Mouse (Mus musculus) cerebral cortex, adult 2 months (tissue): ENCODE data around the gene Macrod2.

ENCODE experiments used
- WGBS: fragments of 180-500 bp; shearing (Covaris S2); methylation state at CpG from one replicate; pipeline ENCODE4 v1.1.7; 2018; 5-methylcytosine and 5-hydroxymethylcytosine counted together

Macrod2 gene

GRCm38 (mm10) chr2:141343988-141344535 is 949.0 kb downstream of the Macrod2 start:
- 57% methylated on average over 10 of the region's 10 CpGs for WGBS

GRCm38 (mm10) chr2:141352623-141353022 is 957.5 kb downstream of the Macrod2 start:
- WGBS: 75% methylated on average over 2 of the region's 2 CpGs

DNA sequence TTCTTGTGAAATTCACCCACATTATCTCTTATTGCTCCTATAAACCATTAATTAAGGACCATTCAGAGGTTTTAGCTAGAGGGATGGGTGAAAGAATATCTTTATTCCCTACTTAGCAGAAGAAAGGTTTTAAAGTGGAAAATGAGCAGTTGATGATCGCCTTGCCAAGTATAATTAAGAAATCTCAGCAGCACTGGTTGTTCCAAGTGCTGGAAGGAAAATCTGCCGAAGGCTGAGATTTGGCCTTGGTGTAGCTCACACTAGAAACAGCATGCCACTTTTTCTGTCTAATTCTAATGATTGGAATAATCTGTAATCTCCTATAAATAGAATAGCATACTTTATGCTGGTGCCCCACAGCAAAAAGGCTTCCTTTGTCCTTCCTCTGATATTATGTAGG is 993.5 kb downstream of the Macrod2 start:
- 46% methylated on average over 2 of the region's 2 CpGs for WGBS

DNA sequence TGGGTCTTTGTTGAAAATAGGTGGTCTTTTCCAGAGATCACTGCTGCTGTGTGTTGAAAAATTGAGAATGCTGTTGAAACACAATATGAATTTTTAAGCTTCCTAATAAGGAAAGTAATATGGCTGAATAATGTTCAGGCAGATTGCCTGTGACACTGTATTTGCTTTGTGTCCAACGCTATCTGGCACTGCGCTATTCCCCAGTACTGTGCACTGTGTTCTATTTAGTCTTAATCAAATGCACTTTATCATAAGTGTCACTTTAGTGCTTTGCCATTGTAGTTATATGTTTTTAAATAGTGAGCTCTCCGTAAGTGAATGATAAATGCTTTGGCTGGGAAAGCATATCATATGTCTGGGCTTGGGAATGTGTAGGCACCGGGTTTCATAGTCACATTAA is 996.1 kb downstream of the Macrod2 start:
- WGBS: 83% methylated on average over 4 of the region's 4 CpGs

GRCm38 (mm10) chr2:141394806-141395205 is 999.7 kb downstream of the Macrod2 start:
- 50% methylated on average over 1 of the region's 1 CpGs for WGBS

GRCm38 (mm10) chr2:141408766-141409165 is 1013.7 kb downstream of the Macrod2 start:
- WGBS: 49% methylated on average over 2 of the region's 2 CpGs

DNA sequence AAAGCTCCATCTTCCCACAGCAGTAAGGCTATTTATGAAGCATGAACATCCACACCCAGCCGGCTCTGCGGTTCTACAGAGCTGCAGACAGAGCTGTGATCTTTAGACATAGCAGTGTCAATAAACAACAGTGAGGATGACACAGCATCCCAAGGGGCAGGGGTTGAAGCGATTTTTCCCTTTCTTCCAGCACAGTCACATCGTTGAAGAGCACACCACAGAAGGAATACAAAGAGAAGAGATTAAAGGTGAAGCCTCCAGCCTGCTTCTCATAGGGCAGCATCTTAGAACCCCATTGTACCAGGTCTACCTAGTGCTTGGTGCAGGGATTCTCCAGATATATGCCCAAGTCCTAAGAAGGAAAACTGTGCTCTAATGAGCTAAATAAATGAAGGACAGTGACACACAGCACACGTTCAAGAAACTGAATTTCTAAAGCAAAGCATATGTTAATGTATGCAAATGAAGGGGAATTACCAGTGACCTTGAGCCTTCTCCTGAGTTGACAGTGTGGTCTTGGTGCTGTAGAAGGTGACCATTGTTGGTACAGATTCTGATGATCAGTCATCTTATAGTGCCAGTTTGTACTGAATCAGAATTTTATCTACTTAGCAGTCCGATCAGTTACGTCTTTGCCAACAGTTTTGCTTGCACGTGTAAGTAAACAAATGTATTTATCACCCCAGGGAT is 1021.9 kb downstream of the Macrod2 start:
- WGBS: 50% methylated on average over 8 of the region's 8 CpGs

DNA sequence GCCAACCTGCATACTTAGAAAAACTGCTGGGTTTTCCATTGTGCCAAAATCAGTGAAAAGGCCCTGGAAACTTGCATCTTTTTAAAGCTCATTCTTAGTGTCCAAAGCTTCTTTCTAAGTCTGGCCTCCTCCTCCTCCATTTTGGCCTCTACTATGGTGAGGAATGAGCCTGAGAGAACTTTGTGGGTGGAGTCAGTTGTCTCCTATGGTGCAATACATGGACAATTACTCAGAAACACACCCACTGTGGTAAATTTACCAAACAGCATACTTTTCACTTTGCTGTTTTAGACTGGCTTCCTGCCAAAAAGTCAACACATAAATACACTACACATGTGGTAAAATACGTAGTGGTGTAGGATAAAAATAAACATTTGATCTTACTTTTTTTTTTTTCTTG is 1024.7 kb downstream of the Macrod2 start:
- 36% methylated on average over 1 of the region's 1 CpGs for WGBS

GRCm38 (mm10) chr2:141434084-141434483 is 1039.0 kb downstream of the Macrod2 start:
- 83% methylated on average over 5 of the region's 5 CpGs for WGBS

- 29% methylated on average over 16 of the region's 16 CpGs for WGBS
Measured at GRCm38 (mm10) chr2:141434731-141435570, 1039.8 kb downstream of the Macrod2 start.

DNA sequence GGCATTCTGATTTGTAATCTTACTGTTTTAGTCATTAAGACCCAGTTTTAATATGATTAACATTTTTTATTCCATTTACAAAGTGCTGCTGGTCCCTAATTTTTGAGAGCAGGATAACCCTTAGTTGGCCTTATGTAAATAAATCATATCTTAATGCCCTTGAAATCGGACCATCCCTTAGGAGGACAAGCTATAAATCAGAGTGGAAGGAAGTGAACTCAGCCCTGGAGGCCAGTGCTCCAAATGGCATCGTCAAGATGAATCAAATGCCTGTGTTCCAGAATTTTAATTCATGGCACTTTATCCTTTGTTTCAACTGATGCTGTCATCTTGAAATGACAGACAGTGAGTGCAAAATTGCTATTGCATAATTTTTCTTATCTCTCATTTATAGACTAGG is 1046.8 kb downstream of the Macrod2 start:
- 73% methylated on average over 2 of the region's 2 CpGs for WGBS

DNA sequence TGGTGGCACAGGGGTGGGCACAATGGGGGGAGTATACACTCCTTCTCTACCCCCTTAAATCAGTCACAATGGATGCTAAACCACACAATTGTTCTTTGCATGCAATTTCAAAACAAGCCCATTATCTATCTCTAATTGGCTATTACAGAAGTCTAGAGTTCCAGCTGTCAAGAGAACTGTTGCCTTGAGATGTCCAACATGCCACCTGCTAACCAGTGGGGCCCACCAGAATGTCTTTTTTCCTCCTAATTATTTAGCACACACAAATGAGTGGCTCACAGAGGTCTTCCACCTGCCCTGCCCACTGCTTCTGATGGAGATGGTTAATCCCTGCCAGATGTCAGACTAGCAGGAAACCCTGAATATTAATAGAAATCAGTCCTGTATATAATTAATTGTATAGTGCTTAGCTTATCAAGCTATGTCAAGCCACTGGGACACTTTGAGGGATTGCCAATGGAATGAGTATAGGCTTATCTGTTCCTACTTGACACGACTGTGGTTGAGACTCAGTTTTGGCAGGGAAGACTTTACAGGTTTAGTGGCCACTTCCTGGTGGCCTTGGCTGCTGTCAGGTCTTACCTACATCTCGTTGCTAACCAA is 1054.1 kb downstream of the Macrod2 start:
- WGBS: 66% methylated on average over 2 of the region's 2 CpGs

DNA sequence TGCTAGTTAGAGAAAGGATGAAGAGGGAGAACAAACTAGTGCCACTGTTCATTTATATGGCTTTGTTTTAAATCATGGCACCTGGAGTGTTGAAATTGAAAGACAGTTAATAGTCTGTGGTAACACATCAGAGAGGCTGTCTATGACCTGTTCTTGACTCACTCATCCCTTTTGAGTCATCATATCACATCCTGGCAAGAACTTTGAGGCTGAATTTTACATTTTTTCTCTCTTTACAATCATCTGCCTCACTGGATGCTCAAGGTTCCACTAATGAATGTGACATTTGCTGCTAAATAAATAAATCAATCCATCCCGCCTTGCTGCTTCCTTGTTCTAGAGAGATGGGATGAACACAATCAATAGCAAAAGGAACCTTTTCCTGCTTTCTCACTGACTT is 1068.8 kb downstream of the Macrod2 start:
- 96% methylated on average over 1 of the region's 1 CpGs for WGBS

DNA sequence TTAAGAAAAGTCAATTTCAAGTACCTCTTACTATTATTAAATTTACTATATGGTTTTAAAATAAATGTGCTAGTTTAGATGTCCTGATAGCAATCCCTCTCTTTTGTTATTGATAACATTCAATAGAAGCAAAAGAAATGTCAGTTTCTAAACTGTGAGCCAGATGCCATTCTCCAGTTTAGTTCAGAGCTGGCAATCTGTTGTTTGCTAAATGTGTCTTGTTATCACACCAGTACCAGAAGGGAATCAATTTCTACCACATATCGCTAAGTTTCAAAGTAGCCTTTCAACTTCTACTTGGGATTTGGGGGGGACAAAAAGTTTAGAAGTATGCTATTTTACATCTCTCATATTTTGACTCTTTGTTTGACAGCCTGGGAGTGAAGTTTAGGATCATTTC is 1077.7 kb downstream of the Macrod2 start:
- 78% methylated on average over 1 of the region's 1 CpGs for WGBS

DNA sequence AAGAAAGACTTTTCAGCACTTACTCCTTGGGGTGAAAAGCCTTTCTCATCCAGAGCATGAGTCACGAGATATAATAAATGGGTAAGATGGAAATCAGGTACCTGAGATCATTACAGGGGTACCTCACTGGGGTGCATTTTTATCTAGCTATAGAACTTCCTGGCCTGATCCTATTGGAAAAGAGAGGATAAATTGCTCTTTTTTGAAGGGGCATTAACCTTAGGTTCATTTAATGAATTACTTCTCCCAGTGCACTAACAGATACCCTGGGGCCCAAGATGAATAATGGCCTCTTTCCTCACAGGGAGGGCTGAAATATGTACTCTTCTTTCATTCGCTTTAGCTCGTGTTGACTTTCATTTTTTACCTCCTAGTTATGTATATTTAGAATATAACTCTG is 1082.5 kb downstream of the Macrod2 start:
- 77% methylated on average over 3 of the region's 3 CpGs for WGBS

DNA sequence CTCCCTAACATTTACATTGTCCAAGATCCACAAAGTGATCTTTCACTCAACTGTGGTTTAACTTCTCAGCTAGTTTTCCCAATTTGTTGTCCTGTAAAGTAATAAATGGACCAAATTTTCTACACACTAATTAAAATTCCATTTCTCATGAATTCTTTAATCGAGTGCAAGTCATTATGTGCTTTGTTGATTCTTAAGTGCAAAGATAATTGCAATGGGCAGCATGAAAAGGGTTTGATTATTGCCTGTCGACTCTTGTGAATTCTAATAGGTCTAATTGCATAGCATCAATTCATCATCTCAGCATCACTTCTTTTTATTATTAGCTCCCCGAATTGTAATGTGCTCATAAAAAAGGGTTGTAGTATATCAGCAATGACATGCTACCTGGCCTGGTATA is 1095.4 kb downstream of the Macrod2 start:
- WGBS: 50% methylated on average over 3 of the region's 3 CpGs

DNA sequence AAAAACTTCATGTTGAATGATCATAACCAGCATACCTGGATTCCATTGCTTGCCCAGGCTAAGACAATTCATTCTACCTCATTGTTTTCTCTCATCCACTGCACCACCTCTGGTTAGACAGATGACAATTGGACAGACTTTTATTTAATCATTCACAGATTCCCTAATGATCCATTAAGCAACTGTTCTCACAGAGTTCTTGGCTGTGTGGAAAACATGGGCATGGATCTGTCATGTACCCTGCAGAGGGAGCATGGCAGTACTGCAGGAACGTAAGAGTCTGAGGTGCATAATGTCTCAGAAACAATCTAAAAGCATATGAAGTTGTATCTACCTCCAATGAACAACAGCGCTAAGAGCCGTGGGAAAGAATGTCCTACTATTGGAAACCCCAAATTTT is 1110.3 kb downstream of the Macrod2 start:
- 97% methylated on average over 3 of the region's 3 CpGs for WGBS

DNA sequence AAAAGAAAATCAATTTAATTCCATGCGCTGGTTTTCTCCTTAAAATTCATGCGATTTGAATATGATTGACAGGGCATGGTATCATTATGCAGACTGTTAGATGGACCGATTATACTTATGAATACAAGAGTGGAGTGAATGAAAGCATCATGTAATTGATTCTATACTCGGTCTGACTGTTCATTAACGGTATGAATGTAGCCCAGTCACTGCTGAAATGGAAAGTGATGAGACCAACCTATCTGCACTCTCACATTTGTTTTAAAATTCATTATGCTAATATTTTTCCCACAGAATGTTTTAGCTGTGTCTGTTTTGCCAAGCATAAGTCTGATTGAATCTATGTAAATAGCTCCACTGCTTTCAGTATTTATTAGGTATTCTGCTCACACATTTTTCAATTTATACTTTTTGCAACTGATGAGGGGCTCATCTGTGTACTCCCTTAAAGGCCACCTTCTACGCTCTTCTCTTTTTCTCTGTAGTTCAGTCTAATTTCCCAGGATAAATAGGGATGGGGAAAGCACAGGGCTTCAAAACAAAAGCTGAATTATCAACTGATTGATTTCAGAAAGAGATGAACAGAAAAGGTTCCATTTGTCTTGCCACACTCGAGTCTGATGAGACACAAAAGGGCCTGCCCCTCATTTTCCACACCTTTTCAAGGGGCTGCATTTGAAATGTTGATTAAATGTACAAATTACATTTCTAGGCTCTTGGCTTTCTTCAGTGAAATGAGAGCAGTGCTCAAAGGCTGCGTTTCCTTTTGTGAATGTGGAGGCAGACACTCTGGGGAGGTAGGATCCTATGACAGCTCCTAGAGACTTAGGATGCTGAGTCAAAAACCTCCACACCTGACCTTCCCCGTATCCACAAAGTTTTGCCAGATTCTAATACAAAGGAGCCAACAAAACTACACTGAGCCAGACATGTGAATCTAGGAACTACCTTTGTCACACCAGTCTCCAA is 1113.1 kb downstream of the Macrod2 start:
- WGBS: 68% methylated on average over 9 of the region's 9 CpGs

GRCm38 (mm10) chr2:141514976-141515375 is 1119.9 kb downstream of the Macrod2 start:
- WGBS: 74% methylated on average over 3 of the region's 3 CpGs

DNA sequence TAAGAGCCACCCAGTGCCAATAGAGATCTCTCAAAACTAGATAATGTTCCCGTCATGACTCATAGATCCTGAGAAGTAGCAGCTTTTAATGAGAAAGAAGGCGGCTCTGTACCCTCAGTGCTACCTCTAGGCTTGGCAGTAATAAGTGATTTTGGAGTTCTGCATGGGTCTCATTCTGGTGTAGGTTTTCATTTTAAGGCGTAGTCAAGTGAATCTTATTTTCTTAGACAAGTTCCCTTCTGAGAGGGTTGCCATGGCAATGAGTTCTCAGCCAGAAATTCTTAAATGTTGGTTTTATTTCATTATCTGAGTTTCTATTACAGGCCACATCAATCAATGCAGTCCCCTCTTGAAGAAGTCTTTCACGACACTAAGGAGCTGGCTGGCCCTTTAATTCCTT is 1127.0 kb downstream of the Macrod2 start:
- 44% methylated on average over 4 of the region's 4 CpGs for WGBS

DNA sequence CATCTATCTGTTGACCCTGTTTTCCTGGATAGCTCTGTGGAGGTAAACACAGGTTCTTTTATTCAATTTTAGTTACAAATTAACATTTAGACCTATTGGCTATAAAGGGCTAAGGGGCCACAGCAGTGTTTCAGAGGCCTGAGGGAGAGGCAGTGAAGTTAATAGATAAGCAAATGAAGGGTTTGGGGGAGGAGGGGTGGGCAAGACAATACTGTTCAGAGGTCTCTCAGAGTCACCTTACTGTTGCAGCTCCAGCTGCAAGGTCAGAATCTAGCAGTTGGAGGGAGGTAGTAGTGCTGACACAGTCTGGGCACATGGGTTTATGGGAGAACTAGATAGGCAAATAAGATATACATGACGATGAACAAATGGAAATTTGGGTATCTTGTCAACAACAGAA is 1156.6 kb downstream of the Macrod2 start:
- 91% methylated on average over 1 of the region's 1 CpGs for WGBS
